Mouse (Mus musculus): Measurements from ENCODE around the gene Zfp664.

Zfp664 gene

GRCm38 (mm10) chr5:124922356-124923352, 60.2 kb downstream of the Zfp664 start:
- CTCF ChIA-PET: no interaction called here

DNA sequence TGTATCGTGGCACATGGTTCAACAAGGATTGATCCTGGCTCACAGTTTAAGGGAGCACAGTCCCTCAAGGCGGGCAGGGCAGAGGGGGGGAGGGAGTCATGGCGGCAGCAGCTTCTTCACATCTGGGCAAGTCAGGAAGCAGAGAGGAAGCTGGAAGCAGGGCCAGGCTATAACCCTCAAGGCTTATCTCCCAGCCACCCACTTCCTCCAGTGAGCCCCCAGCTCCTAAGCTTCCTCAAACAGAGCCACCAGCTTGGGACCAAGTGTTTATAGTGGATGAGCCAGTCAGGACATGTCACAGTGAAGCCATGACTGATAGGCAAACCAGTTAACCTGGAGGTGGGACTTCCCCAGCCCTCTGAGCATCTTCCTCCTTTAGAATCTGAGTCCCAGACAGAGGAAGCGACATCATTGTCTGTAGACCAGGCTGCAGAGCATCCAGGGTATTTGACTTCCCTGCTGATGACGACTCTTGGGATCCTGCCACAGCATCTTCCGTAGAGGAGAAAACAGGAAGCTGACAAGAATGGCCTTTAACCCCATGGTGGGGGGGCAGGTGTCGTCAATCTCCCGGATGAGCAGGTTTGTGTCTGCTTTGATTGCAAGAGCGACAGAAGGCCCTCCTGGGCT, 67.0 kb downstream of the Zfp664 start:
- CTCF ChIA-PET: no interaction called here

GRCm38 (mm10) chr5:124930055-124930439, 67.6 kb downstream of the Zfp664 start:
- CTCF ChIA-PET: no interaction called here

GRCm38 (mm10) chr5:124930603-124931002, 68.1 kb downstream of the Zfp664 start:
- CTCF ChIA-PET: no interaction called here

DNA sequence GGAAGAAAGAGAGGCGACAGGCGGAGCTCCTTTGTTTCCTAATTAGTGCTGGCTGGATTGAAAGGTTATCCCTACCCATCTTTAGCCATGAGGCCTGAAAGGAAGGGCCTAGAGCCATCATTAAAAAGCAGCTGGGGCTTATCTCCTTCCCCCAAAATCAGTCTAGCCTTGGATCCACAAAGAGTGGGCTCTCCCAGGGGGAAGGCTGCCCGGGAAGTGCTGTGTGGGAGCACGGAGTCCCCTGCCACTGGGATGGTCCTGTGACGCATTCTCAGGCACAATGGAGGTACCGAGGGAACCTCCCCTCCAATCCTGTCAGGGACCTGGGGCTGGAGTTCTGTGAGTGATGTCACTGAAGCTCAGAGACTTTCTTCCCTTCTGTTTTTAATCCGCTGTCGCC, 68.6 kb downstream of the Zfp664 start:
- CTCF ChIA-PET: interaction anchor here (0.6 kb wide), 1 partner anchor 226 kb away, joined by 5 read pairs; no protein-coding TSS in a partner anchor

GRCm38 (mm10) chr5:124934558-124934957, 72.1 kb downstream of the Zfp664 start:
- CTCF ChIA-PET: interaction anchor here (0.6 kb wide), 1 partner anchor 140 kb away, joined by 11 read pairs; no protein-coding TSS in a partner anchor

DNA sequence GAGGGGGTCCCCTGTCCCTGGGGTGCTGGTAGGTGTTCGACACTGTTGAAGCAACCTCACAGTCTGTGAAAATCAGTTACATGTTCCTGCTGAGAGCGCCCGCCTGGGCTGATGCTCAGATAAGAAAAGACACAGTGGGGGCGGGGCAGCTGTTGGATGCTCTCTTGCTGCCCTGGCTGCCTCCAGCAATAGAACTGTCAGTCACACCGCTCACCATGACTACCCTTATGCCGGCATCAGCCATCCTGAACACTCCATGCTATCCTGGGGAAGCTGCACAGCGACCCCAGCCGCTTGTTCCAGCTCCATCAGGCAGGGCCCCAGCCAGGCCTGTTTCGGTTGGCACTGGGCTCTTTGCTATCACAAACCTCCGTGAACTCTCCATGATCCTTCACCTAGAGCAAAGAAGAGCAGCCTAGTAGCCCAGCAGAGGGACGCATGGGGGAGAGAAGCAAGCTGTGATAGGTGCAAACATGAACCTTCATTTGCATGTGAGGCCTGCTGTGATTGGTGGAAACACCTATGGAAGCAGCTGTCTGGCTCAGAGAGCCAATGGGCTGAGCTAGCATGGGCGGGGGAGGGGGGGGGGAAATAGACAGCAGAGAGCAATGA, 80.8 kb downstream of the Zfp664 start:
- CTCF ChIA-PET: interaction anchor here (0.6 kb wide), 2 partner anchors 45 to 732 kb away, joined by 9 to 10 read pairs; no protein-coding TSS in a partner anchor

GRCm38 (mm10) chr5:124943793-124944383, 81.4 kb downstream of the Zfp664 start:
- CTCF ChIA-PET: interaction anchor here (0.6 to 0.7 kb wide), 3 partner anchors 45 to 733 kb away, joined by 3 to 10 read pairs (median 9); no protein-coding TSS in a partner anchor

GRCm38 (mm10) chr5:124944384-124944783, 81.9 kb downstream of the Zfp664 start:
- CTCF ChIA-PET: interaction anchor here (0.7 kb wide), 1 partner anchor 162 kb away, joined by 3 read pairs; no protein-coding TSS in a partner anchor

- CTCF ChIA-PET: interaction anchor here (1.0 kb wide), 1 partner anchor 9 kb away, joined by 3 read pairs; no protein-coding TSS in a partner anchor
Measured at GRCm38 (mm10) chr5:124945046-124945445, 82.6 kb downstream of the Zfp664 start.

DNA sequence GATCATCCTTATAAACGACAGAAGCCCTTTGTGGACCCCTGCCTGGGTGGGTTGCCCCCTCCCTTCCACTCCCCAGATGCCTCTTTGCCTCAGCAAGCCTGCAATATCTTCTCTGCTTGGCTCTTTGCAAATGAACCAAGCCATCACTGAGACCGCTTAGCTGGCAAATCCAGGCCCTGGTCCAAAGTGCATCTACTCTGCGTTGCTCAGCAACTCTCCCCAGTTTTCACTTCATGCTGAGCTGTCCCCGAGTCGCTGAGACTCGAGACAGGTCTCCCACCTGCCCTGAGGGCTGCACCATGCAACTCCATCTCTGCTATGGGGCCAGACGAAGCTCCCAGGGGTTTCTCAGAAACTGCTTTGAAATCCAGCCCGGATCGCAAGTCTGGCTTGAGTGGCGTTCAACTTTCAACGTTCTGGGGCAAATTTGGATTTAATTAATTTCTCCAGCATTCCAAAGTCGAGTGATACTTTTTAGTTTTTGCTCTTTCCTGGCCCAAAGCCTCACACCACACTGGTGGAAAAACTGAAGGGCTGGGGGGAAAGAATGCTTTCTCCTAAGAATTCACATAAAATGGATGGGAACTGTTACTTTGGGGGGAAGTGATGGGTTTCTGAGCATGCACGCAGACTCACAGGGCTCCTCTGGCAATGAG, 88.3 kb downstream of the Zfp664 start:
- CTCF ChIA-PET: interaction anchor here (0.6 kb wide), 2 partner anchors 123 to 186 kb away, joined by 3 read pairs; no protein-coding TSS in a partner anchor

GRCm38 (mm10) chr5:124951333-124951732, 88.8 kb downstream of the Zfp664 start:
- CTCF ChIA-PET: interaction anchor here (0.6 kb wide), 2 partner anchors 123 to 186 kb away, joined by 3 read pairs; no protein-coding TSS in a partner anchor
